Mouse (Mus musculus) heart, adult 2 months (tissue): ENCODE data around the gene Aldh1a3.

Experiments
- CTCF ChIP-seq: fragments of 200-600 bp; IDR thresholded peaks from 2 replicates; pipeline ENCODE4 v1.8.1; 2022; ENCODE audit warnings: antibody characterized with exemption, mild to moderate bottlenecking, moderate library complexity
- POLR2A ChIP-seq: fragments of 200-500 bp; IDR thresholded peaks from 2 replicates; pipeline ENCODE4 v1.6.1; 2011; ENCODE audit warnings: mild to moderate bottlenecking, low read depth, low read length, control low read depth; ENCODE audit not compliant: insufficient read depth

DNA sequence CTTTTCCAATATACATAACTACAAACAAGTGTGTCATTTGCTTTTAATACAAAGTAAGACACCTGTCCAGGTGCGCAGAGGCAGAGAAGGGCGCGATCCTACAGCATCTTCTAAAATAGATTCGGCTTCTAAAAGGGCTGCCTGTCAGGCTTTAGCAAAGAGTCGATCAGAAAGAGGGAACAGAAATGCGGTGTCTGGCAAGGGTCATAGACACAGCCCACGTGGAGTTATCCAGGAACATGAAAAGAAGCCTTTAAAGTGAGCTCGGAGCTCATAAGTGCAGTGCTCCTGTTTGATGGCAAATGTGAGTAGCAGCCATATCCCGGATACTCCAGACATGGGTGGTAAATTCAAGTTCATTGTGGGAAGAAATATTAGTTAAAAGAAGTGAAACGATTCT is 78.7 kb downstream of the Aldh1a3 start:
- TF ChIP-seq POLR2A: no peak
- no peak for TF ChIP-seq CTCF
